Mouse (Mus musculus): ENCODE measurements around the gene Copa. TPM values are rescaled to one million over a fixed set of nuclear protein-coding genes. Genes with fewer than 3 reads are reported as not detected.

Copa gene
- polyA plus RNA-seq, 1 experiment from 2014 or later, result 146 TPM

DNA sequence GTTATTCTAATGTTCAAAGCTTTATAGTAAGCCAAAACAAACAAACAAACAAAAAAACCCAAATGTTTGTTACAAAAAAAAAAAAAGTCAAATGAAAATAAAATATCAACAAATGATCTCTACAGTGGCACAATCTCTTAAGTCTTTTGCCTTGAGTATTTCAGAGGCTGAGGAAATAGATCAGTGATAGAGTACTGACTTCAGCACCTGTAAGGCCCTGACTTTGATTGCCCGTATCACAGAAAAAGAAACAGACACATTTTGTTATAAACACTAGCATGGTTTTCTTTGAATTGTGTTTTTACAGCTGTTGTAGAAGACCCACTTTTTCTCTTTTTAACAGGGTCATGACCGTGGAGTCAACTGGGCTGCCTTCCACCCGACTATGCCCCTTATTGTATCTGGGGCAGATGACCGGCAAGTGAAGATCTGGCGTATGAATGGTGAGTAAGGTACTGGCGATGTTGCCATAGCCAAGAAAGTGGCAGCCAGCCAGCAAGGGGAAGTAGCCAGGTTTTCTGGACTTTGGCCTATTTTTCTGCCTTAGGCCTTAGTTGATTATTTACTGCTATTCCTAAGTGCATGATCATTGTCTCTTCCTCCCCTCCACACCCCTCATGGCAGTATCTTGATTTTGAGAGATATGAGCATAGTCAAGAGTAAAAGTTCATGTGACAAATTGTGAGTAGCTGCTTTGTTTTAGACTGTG is 17.1 kb downstream of the Copa start:
- WGBS (ENCODE audit: insufficient replicate concordance), result 86% methylated on average over 6 of the region's 6 CpGs
- H3K36me3 ChIP-seq (ENCODE audit: control insufficient read depth, insufficient read depth, low read length), result peaks cover 35% of the 10 kb centered on the region
- H3K4me2 ChIP-seq, result no peak overlapping the region
- no peak overlapping the region for H3K4me3 ChIP-seq (ENCODE audit: low read depth, low read length)
- no peaks in the 10 kb centered on the region for H3K9me3 ChIP-seq (replicated peaks; ENCODE audit: control insufficient read depth, low read length)
- H3K9ac ChIP-seq (ENCODE audit: low read depth, low read length), result no peak overlapping the region
- ATAC-seq (replicated peaks; ENCODE audit: insufficient number of reproducible peaks, low FRiP score, low TSS enrichment), result no peak
- no peak overlapping the region for H3K27ac ChIP-seq (ENCODE audit: low read depth, low read length)
- no peaks in the 10 kb centered on the region for H3K27me3 ChIP-seq (ENCODE audit: control insufficient read depth, insufficient read depth, low read length)
- H3K4me1 ChIP-seq (ENCODE audit: control insufficient read depth, insufficient read depth, low read length), result no peaks in the 10 kb centered on the region; the same call in none of the 2 replicates

- no peak overlapping the region for H3K9ac ChIP-seq (ENCODE audit: low read depth, low read length)
- H3K27ac ChIP-seq (ENCODE audit: low read depth, low read length), result no peak overlapping the region
- no peaks in the 10 kb centered on the region for H3K4me1 ChIP-seq (ENCODE audit: control insufficient read depth, insufficient read depth, low read length)
- H3K36me3 ChIP-seq (ENCODE audit: control insufficient read depth, insufficient read depth, low read length), result peaks cover 53% of the 10 kb centered on the region
- H3K9me3 ChIP-seq (replicated peaks; ENCODE audit: control insufficient read depth, low read length), result no peaks in the 10 kb centered on the region
- no peak for ATAC-seq (replicated peaks; ENCODE audit: insufficient number of reproducible peaks, low FRiP score, low TSS enrichment)
- no peak overlapping the region for H3K4me2 ChIP-seq
- no peaks in the 10 kb centered on the region for H3K27me3 ChIP-seq (ENCODE audit: control insufficient read depth, insufficient read depth, low read length)
- no peak overlapping the region for H3K4me3 ChIP-seq (ENCODE audit: low read depth, low read length)
- 84% methylated on average over 4 of the region's 4 CpGs for WGBS (ENCODE audit: insufficient replicate concordance)
Measured at GRCm38 (mm10) chr1:172103619-172104018, 21.3 kb downstream of the Copa start.

DNA sequence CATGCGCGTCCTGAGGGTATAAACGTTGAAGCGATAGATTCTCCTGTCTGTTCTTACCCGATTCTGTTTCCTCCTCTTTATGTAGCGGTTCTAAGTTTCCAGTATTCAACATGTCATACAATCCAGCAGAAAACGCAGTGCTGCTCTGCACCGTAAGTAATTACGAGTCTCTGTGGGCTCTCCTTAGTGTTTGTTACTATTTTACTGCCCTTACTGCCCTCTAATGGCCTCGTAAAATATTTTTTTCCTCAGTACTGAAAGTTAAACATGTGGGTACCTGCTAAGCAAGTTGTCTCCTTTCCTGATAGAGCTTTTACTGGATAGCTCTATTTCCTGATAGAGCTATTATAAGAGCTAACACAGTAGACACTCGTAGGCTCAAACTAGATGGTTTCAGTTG is 22.8 kb downstream of the Copa start:
- no peak overlapping the region for H3K27ac ChIP-seq (ENCODE audit: low read depth, low read length)
- H3K36me3 ChIP-seq (ENCODE audit: control insufficient read depth, insufficient read depth, low read length), result peaks cover 56% of the 10 kb centered on the region
- H3K27me3 ChIP-seq (ENCODE audit: control insufficient read depth, insufficient read depth, low read length), result no peaks in the 10 kb centered on the region
- no peaks in the 10 kb centered on the region for H3K9me3 ChIP-seq (replicated peaks; ENCODE audit: control insufficient read depth, low read length)
- no peak overlapping the region for H3K4me3 ChIP-seq (ENCODE audit: low read depth, low read length)
- no peak overlapping the region for H3K9ac ChIP-seq (ENCODE audit: low read depth, low read length)
- WGBS (ENCODE audit: insufficient replicate concordance), result 84% methylated on average over 11 of the region's 11 CpGs
- no peaks in the 10 kb centered on the region for H3K4me1 ChIP-seq (ENCODE audit: control insufficient read depth, insufficient read depth, low read length)
- no peak for ATAC-seq (replicated peaks; ENCODE audit: insufficient number of reproducible peaks, low FRiP score, low TSS enrichment)
- H3K4me2 ChIP-seq, result no peak overlapping the region

- no peak overlapping the region for H3K4me3 ChIP-seq (ENCODE audit: low read depth, low read length)
- H3K36me3 ChIP-seq (ENCODE audit: control insufficient read depth, insufficient read depth, low read length), result peaks cover 59% of the 10 kb centered on the region
- no peaks in the 10 kb centered on the region for H3K27me3 ChIP-seq (ENCODE audit: control insufficient read depth, insufficient read depth, low read length)
- no peaks in the 10 kb centered on the region for H3K9me3 ChIP-seq (replicated peaks; ENCODE audit: control insufficient read depth, low read length)
- ATAC-seq (replicated peaks; ENCODE audit: insufficient number of reproducible peaks, low FRiP score, low TSS enrichment), result no peak
- no peak overlapping the region for H3K9ac ChIP-seq (ENCODE audit: low read depth, low read length)
- H3K4me2 ChIP-seq, result no peak overlapping the region
- WGBS (ENCODE audit: insufficient replicate concordance), result 75% methylated on average over 10 of the region's 10 CpGs
- H3K27ac ChIP-seq (ENCODE audit: low read depth, low read length), result no peak overlapping the region
- no peaks in the 10 kb centered on the region for H3K4me1 ChIP-seq (ENCODE audit: control insufficient read depth, insufficient read depth, low read length)
Measured at GRCm38 (mm10) chr1:172107777-172108477, 25.6 kb downstream of the Copa start.

- Histone ChIP-seq H3K9me3 (replicated peaks; ENCODE audit: control insufficient read depth, low read length) (no peaks in the 10 kb centered on the region), H3K27me3 (ENCODE audit: control insufficient read depth, insufficient read depth, low read length) (no peaks in the 10 kb centered on the region), H3K4me1 (ENCODE audit: control insufficient read depth, insufficient read depth, low read length) (no peaks in the 10 kb centered on the region), H3K4me2 (no peak overlapping the region), H3K9ac (ENCODE audit: low read depth, low read length) (no peak overlapping the region), H3K36me3 (ENCODE audit: control insufficient read depth, insufficient read depth, low read length) (peaks cover 76% of the 10 kb centered on the region), H3K4me3 (ENCODE audit: low read depth, low read length) (no peak overlapping the region), H3K27ac (ENCODE audit: low read depth, low read length) (no peak overlapping the region)
- no peak for ATAC-seq (replicated peaks; ENCODE audit: insufficient number of reproducible peaks, low FRiP score, low TSS enrichment)
- WGBS (ENCODE audit: insufficient replicate concordance), result 92% methylated on average over 5 of the region's 5 CpGs
Measured at GRCm38 (mm10) chr1:172116948-172117347, 34.6 kb downstream of the Copa start.

- WGBS (ENCODE audit: insufficient replicate concordance), result 71% methylated on average over 6 of the region's 6 CpGs
- Histone ChIP-seq H3K4me2 (no peak overlapping the region), H3K9me3 (replicated peaks; ENCODE audit: control insufficient read depth, low read length) (no peaks in the 10 kb centered on the region), H3K27ac (ENCODE audit: low read depth, low read length) (no peak overlapping the region), H3K9ac (ENCODE audit: low read depth, low read length) (no peak overlapping the region), H3K4me3 (ENCODE audit: low read depth, low read length) (no peak overlapping the region), H3K27me3 (ENCODE audit: control insufficient read depth, insufficient read depth, low read length) (no peaks in the 10 kb centered on the region), H3K36me3 (ENCODE audit: control insufficient read depth, insufficient read depth, low read length) (peaks cover 70% of the 10 kb centered on the region), H3K4me1 (ENCODE audit: control insufficient read depth, insufficient read depth, low read length) (no peaks in the 10 kb centered on the region)
- no peak for ATAC-seq (replicated peaks; ENCODE audit: insufficient number of reproducible peaks, low FRiP score, low TSS enrichment)
Measured at GRCm38 (mm10) chr1:172119100-172119499, 36.8 kb downstream of the Copa start.

- no peak overlapping the region for H3K9ac ChIP-seq (ENCODE audit: low read depth, low read length)
- no peak overlapping the region for H3K4me2 ChIP-seq
- ATAC-seq (replicated peaks; ENCODE audit: insufficient number of reproducible peaks, low FRiP score, low TSS enrichment), result no peak
- peaks cover 64% of the 10 kb centered on the region for H3K36me3 ChIP-seq (ENCODE audit: control insufficient read depth, insufficient read depth, low read length)
- no peak overlapping the region for H3K27ac ChIP-seq (ENCODE audit: low read depth, low read length)
- WGBS (ENCODE audit: insufficient replicate concordance), result 63% methylated on average over 3 of the region's 3 CpGs
- H3K9me3 ChIP-seq (replicated peaks; ENCODE audit: control insufficient read depth, low read length), result no peaks in the 10 kb centered on the region
- H3K4me3 ChIP-seq (ENCODE audit: low read depth, low read length), result no peak overlapping the region
- no peaks in the 10 kb centered on the region for H3K4me1 ChIP-seq (ENCODE audit: control insufficient read depth, insufficient read depth, low read length)
- no peaks in the 10 kb centered on the region for H3K27me3 ChIP-seq (ENCODE audit: control insufficient read depth, insufficient read depth, low read length)
Measured at GRCm38 (mm10) chr1:172119720-172120119, 37.4 kb downstream of the Copa start.

GRCm38 (mm10) chr1:172122671-172123070 is 40.3 kb downstream of the Copa start:
- Histone ChIP-seq H3K9ac (ENCODE audit: low read depth, low read length) (no peak overlapping the region), H3K36me3 (ENCODE audit: control insufficient read depth, insufficient read depth, low read length) (peaks cover 44% of the 10 kb centered on the region), H3K27ac (ENCODE audit: low read depth, low read length) (no peak overlapping the region), H3K9me3 (replicated peaks; ENCODE audit: control insufficient read depth, low read length) (no peaks in the 10 kb centered on the region), H3K4me1 (ENCODE audit: control insufficient read depth, insufficient read depth, low read length) (peaks cover 6% of the 10 kb centered on the region), H3K4me3 (ENCODE audit: low read depth, low read length) (no peak overlapping the region), H3K27me3 (ENCODE audit: control insufficient read depth, insufficient read depth, low read length) (no peaks in the 10 kb centered on the region), H3K4me2 (no peak overlapping the region)
- 88% methylated on average over 2 of the region's 2 CpGs for WGBS (ENCODE audit: insufficient replicate concordance)
- no peak for ATAC-seq (replicated peaks; ENCODE audit: insufficient number of reproducible peaks, low FRiP score, low TSS enrichment)

DNA sequence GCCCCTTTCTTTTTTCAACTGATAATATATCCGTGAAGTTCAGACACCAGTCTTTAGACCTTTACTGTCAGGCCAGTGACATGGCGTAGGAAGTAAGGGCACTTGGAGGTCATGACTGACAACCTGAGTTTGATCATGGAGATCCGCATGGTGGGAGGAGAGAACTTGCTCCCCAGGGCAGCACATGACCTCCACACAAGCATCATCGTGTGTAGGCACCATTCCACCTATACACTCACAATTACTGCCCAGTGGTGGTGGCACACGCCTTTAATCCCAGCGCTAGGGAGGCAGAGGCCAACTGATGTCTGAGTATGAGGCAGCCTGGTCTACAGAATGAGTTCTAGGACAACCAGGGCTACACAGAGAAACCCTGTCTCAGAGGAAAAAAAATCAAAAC is 42.2 kb downstream of the Copa start:
- 69% methylated on average over 6 of the region's 6 CpGs for WGBS (ENCODE audit: insufficient replicate concordance)
- Histone ChIP-seq H3K27me3 (ENCODE audit: control insufficient read depth, insufficient read depth, low read length) (no peaks in the 10 kb centered on the region), H3K9ac (ENCODE audit: low read depth, low read length) (no peak overlapping the region), H3K4me3 (ENCODE audit: low read depth, low read length) (no peak overlapping the region), H3K9me3 (replicated peaks; ENCODE audit: control insufficient read depth, low read length) (no peaks in the 10 kb centered on the region), H3K4me1 (ENCODE audit: control insufficient read depth, insufficient read depth, low read length) (peaks cover 8% of the 10 kb centered on the region), H3K4me2 (no peak overlapping the region), H3K36me3 (ENCODE audit: control insufficient read depth, insufficient read depth, low read length) (peaks cover 33% of the 10 kb centered on the region), H3K27ac (ENCODE audit: low read depth, low read length) (no peak overlapping the region)
- no peak for ATAC-seq (replicated peaks; ENCODE audit: insufficient number of reproducible peaks, low FRiP score, low TSS enrichment)
